Mouse (Mus musculus): ENCODE results near the gene Pdia3.
"Not testable (repeated sequence)": the region's sequence is repeated elsewhere in the genome, so short reads cannot be mapped to it uniquely, and the experiment has no call there.

Gene Pdia3

DNA sequence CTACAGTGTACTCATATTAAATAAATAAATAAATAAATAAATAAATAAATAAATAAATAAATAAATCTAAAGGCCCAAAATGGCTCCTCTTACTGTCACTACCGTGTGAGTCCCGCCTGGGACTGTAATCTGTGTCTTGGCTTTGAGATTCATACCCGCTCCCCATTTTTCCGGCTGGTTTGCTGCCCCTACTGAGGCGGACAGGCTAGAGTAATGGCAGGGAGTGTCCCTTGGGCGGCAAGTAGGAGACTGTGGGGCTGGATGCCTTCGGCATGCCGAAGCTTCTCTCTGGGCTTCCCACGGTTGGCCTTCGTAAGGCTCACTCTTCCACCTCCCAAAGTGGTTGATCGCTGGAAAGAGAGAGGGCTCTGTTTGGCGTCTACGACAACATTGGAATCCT, 67.3 kb downstream of the Pdia3 start:
- not testable (repeated sequence) for DNase-seq

- DNase-seq: no peak
These were observed 70.0 kb downstream of the Pdia3 start for GRCm38 (mm10) chr2:121483576-121483975.

- DNase-seq: not testable (repeated sequence)
These were observed 70.8 kb downstream of the Pdia3 start for GRCm38 (mm10) chr2:121484403-121484802.
